Mouse (Mus musculus): ENCODE measurements around the gene Megf6. TPM values are rescaled to one million over a fixed set of nuclear protein-coding genes. Genes with fewer than 3 reads are reported as not detected.

The Megf6 gene
- polyA plus RNA-seq, 1 experiment: 3.8 TPM

DNA sequence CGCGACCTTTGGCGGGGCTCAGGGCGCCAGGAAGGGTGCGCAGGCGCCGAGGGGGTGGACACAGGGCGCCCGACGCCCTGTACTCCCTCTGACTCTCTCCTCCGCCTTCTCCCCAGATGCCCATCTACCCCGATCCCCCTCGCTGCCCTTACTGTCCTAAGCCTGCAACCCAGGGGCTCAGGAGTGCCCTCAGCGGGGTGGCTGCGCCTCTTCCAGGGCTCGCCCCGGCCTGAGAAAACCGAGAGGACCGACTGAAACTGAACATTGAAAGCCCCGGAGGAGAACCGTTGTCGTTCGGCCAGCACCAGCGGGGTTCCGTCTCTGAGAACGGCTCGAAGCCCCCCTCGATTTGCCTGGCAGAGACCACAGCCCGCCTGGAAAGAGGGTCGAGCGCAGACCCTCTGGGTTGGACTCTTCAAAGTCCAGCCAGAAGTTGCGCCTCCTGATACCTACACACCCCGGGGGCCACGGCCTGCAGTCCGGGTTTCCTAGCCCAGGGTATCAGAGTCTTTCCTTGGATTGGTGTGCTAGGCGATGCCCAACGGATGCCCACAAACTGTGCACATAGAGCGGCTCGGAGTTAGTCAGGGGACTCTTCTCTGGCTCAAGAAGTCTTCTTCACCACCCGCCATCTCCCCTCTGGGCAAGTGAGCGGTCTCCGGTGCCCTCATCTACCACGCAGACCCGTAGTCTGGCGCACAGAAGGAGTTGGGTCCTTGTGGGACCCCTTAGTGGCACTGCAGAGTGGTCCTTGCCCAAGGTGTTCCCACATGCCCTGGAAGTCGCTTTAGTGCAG is 30.1 kb upstream of the Megf6 start:
- Histone ChIP-seq H3K27me3 (ENCODE audit: control insufficient read depth, insufficient read depth, low read length, poor library complexity, severe bottlenecking) (peaks cover 22% of the 10 kb centered on the region), H3K27ac (ENCODE audit: insufficient read depth, low read length) (no peak overlapping the region), H3K4me1 (ENCODE audit: control insufficient read depth, insufficient read depth, low read length) (peaks cover 2% of the 10 kb centered on the region), H3K9ac (ENCODE audit: low read depth, poor library complexity, severe bottlenecking) (peak overlapping the region; percentile 48), H3K9me3 (replicated peaks; ENCODE audit: control insufficient read depth, insufficient read depth, low read length, poor library complexity, severe bottlenecking) (no peaks in the 10 kb centered on the region), H3K4me3 (ENCODE audit: low read depth, low read length) (peak overlapping the region; percentile 47), H3K36me3 (ENCODE audit: control insufficient read depth, insufficient read depth, low read length, poor library complexity, severe bottlenecking) (no peaks in the 10 kb centered on the region)
- no peak for TF ChIP-seq EP300 (IDR thresholded peaks at IDR 0.05; ENCODE audit: insufficient read depth, low read depth, low read length)
- TF ChIP-seq CTCF (IDR thresholded peaks at IDR 0.05; ENCODE audit: low read depth, low read length): no peak
- TF ChIP-seq POLR2A (IDR thresholded peaks at IDR 0.05; ENCODE audit: insufficient read depth, low read length): no peak

DNA sequence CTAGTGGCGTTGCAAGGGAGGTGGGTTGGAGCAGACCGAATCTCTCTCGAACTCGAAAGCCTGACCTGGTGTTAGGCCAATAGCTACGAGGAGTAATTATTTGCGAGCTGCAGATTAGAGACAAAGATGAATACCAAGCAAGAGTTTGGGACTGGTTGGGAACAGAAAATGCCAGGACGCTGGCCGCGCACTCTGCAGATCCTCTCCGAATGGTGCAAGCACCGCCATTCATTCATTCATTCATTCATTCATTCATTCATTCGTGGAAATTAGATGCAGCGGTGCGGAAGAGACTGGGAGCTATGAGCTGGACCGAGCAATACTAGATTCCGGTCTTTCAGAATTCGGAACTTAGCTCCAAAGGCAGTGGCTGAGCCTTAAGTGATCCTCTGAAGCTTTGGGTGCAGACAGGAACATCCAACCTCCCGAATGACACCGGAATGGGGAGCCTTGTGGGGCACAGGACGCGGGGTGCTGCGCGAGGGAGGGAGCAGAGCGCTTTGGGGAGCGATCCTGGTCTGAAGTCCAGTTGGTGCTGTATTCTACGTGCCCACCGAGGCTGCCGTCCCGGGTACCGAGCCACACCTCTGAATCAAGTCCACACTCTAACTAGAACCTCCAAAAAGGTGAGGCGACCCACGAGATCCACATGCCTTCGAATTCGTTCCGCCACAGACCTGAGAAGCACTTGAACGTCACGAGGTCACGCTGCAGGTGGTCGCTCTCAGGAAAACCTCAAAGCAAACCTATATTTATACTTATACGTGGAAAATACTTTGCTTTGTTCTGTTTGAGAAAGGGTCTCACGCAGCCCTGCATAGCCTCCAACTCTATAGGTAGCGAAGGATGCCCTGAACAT is 29.3 kb upstream of the Megf6 start:
- Histone ChIP-seq H3K4me3 (ENCODE audit: low read depth, low read length) (peak overlapping the region; percentile 47), H3K27ac (ENCODE audit: insufficient read depth, low read length) (no peak overlapping the region), H3K27me3 (ENCODE audit: control insufficient read depth, insufficient read depth, low read length, poor library complexity, severe bottlenecking) (peaks cover 22% of the 10 kb centered on the region), H3K4me1 (ENCODE audit: control insufficient read depth, insufficient read depth, low read length) (peaks cover 2% of the 10 kb centered on the region), H3K36me3 (ENCODE audit: control insufficient read depth, insufficient read depth, low read length, poor library complexity, severe bottlenecking) (no peaks in the 10 kb centered on the region), H3K9ac (ENCODE audit: low read depth, poor library complexity, severe bottlenecking) (no peak overlapping the region), H3K9me3 (replicated peaks; ENCODE audit: control insufficient read depth, insufficient read depth, low read length, poor library complexity, severe bottlenecking) (no peaks in the 10 kb centered on the region)
- TF ChIP-seq POLR2A (IDR thresholded peaks at IDR 0.05; ENCODE audit: insufficient read depth, low read length) (no peak), EP300 (IDR thresholded peaks at IDR 0.05; ENCODE audit: insufficient read depth, low read depth, low read length) (no peak), CTCF (IDR thresholded peaks at IDR 0.05; ENCODE audit: low read depth, low read length) (no peak)

DNA sequence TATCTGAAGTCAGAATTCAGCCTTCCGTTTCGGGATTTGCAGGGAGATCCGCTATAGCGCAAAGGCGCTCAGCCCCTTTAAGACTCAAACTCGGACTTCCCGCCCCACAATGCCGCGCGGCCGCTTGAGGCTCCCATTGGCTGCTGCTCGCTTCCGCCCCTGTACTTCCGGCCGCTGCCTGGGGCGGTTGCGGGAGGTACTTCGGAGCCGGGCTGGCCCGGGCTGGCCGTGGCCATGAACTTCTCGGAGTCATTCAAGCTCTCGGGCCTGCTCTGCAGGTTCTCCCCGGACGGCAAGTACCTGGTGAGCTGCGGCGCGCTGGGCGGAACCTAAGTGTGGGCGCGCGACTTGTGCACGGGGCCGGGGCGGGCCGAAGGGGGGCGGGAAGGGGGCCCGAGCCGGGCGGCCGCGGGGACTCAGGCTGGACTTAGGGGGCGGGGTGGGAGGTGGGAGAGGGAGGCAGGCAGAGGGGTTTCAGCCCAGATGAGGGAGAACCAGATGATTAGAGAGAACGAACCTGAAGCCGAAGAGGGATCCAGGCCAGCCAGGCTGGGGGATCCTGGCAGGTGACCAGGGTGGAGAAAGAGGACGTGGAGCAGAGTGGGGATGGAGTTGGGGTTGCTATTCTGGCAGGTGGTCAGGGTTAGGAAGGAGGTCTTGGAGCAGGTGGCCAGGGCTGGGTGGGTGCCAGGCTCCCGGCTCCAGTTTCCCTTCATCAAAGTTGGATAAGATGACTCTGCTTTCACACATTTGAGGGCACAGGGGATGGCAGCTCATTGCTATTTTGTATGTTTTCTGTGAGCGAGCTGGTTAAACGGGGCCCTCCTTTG is 28.1 kb upstream of the Megf6 start, which contains the start of gene Wrap73:
Gene Wrap73, plus strand, starts transcription at position 162 of the 830 bp plus-strand sequence.
- Histone ChIP-seq H3K36me3 (ENCODE audit: control insufficient read depth, insufficient read depth, low read length, poor library complexity, severe bottlenecking) (peaks cover 2% of the 10 kb centered on the region; the same call in 1 of the 2 replicates), H3K9me3 (replicated peaks; ENCODE audit: control insufficient read depth, insufficient read depth, low read length, poor library complexity, severe bottlenecking) (no peaks in the 10 kb centered on the region), H3K27ac (ENCODE audit: insufficient read depth, low read length) (no peak within 1 kb of the TSS), H3K27me3 (ENCODE audit: control insufficient read depth, insufficient read depth, low read length, poor library complexity, severe bottlenecking) (peaks cover 22% of the 10 kb centered on the region), H3K9ac (ENCODE audit: low read depth, poor library complexity, severe bottlenecking) (peak within 1 kb of the TSS; percentile 94), H3K4me1 (ENCODE audit: control insufficient read depth, insufficient read depth, low read length) (peaks cover 2% of the 10 kb centered on the region), H3K4me3 (ENCODE audit: low read depth, low read length) (peak within 1 kb of the TSS; percentile 85)
- TF ChIP-seq POLR2A (IDR thresholded peaks at IDR 0.05; ENCODE audit: insufficient read depth, low read length) (peak; percentile 42), EP300 (IDR thresholded peaks at IDR 0.05; ENCODE audit: insufficient read depth, low read depth, low read length) (no peak), CTCF (IDR thresholded peaks at IDR 0.05; ENCODE audit: low read depth, low read length) (no peak)

DNA sequence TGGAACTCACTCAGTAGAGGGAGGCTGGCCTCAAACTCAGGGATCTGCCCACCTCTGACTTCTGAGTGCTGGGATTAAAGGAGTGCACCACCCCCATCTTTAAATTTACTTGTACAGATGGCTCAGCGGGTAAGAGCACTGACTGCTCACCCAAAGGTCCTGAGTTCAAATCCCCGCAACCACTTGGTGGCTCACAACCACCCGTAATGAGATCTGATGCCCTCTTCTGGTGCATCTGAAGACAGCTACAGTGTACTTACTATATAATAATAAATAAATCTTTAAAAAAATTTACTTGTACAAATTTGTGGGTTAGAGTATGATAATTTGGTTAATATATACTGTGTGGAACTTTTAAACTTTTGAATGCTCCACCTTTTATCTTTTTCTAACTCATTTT is 25.8 kb upstream of the Megf6 start:
- Histone ChIP-seq H3K4me1 (ENCODE audit: control insufficient read depth, insufficient read depth, low read length) (peaks cover 2% of the 10 kb centered on the region), H3K27me3 (ENCODE audit: control insufficient read depth, insufficient read depth, low read length, poor library complexity, severe bottlenecking) (peaks cover 14% of the 10 kb centered on the region), H3K9me3 (replicated peaks; ENCODE audit: control insufficient read depth, insufficient read depth, low read length, poor library complexity, severe bottlenecking) (no peaks in the 10 kb centered on the region), H3K27ac (ENCODE audit: insufficient read depth, low read length) (no peak overlapping the region), H3K4me3 (ENCODE audit: low read depth, low read length) (no peak overlapping the region), H3K36me3 (ENCODE audit: control insufficient read depth, insufficient read depth, low read length, poor library complexity, severe bottlenecking) (peaks cover 3% of the 10 kb centered on the region; the same call in 1 of the 2 replicates), H3K9ac (ENCODE audit: low read depth, poor library complexity, severe bottlenecking) (no peak overlapping the region)
- TF ChIP-seq CTCF (IDR thresholded peaks at IDR 0.05; ENCODE audit: low read depth, low read length) (no peak), EP300 (IDR thresholded peaks at IDR 0.05; ENCODE audit: insufficient read depth, low read depth, low read length) (no peak), POLR2A (IDR thresholded peaks at IDR 0.05; ENCODE audit: insufficient read depth, low read length) (no peak)

DNA sequence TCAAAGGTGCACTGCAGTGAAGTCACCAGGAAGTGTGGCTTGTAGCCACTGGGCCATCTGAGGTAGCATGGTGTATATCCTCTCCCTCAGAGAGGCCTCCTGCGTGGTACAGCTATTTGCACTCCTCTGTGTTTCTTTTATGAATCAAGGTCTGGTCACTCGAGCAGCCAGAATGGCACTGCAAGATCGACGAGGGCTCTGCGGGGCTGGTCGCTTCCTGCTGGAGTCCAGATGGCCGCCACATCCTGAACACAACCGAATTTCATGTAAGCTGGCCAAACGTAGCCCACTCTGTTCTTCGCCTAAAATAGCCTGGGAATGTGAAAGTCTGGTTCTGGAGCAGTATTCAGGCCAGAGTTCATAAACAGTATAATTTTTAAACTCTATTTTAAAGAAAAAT is 24.2 kb upstream of the Megf6 start:
- no peak overlapping the region for H3K4me3 ChIP-seq (ENCODE audit: low read depth, low read length)
- H3K9ac ChIP-seq (ENCODE audit: low read depth, poor library complexity, severe bottlenecking): no peak overlapping the region
- no peaks in the 10 kb centered on the region for H3K4me1 ChIP-seq (ENCODE audit: control insufficient read depth, insufficient read depth, low read length)
- peaks cover 3% of the 10 kb centered on the region; the same call in 1 of the 2 replicates for H3K36me3 ChIP-seq (ENCODE audit: control insufficient read depth, insufficient read depth, low read length, poor library complexity, severe bottlenecking)
- H3K27me3 ChIP-seq (ENCODE audit: control insufficient read depth, insufficient read depth, low read length, poor library complexity, severe bottlenecking): peaks cover under 1% of the 10 kb centered on the region; the same call in 1 of the 2 replicates
- no peak overlapping the region for H3K27ac ChIP-seq (ENCODE audit: insufficient read depth, low read length)
- TF ChIP-seq CTCF (IDR thresholded peaks at IDR 0.05; ENCODE audit: low read depth, low read length): no peak
- no peak for TF ChIP-seq POLR2A (IDR thresholded peaks at IDR 0.05; ENCODE audit: insufficient read depth, low read length)
- TF ChIP-seq EP300 (IDR thresholded peaks at IDR 0.05; ENCODE audit: insufficient read depth, low read depth, low read length): no peak
- H3K9me3 ChIP-seq (replicated peaks; ENCODE audit: control insufficient read depth, insufficient read depth, low read length, poor library complexity, severe bottlenecking): no peaks in the 10 kb centered on the region
